Mouse (Mus musculus) forebrain, embryonic 12.5 days (tissue): ENCODE measurements around the gene Ints13. TPM values are rescaled to one million over a fixed set of nuclear protein-coding genes. Genes with fewer than 3 reads are reported as not detected.

Experiments used
- ATAC-seq: fragments of 200-750 bp; cut with Nextera tagmentation; 2 replicates; pipeline ENCODE4 v1.8.0; 2017; ENCODE audit warnings: moderate TSS enrichment; ENCODE audit not compliant: low FRiP score
- H3K27ac ChIP-seq: fragments of 300-500 bp; sonication (generic); 2 replicates; pipeline ENCODE4 v1.5.1; 2016; ENCODE audit warnings: mild to moderate bottlenecking
- H3K27me3 ChIP-seq: fragments of 300-500 bp; sonication (generic); 2 replicates; pipeline ENCODE4 v1.6.1; 2016; ENCODE audit warnings: mild to moderate bottlenecking
- H3K36me3 ChIP-seq: fragments of 300-500 bp; sonication (generic); replicated peaks from 2 replicates; pipeline ENCODE4 v1.6.1; 2016; ENCODE audit warnings: mild to moderate bottlenecking
- H3K4me1 ChIP-seq: fragments of 300-500 bp; sonication (generic); 2 replicates; pipeline ENCODE4 v1.6.1; 2016
- H3K4me2 ChIP-seq: fragments of 300-500 bp; sonication (generic); 2 replicates; pipeline ENCODE4 v1.6.1; 2016; ENCODE audit warnings: mild to moderate bottlenecking, moderate library complexity
- H3K4me3 ChIP-seq: fragments of 300-500 bp; sonication (generic); replicated peaks from 2 replicates; pipeline ENCODE4 v1.5.1; 2016; ENCODE audit warnings: mild to moderate bottlenecking
- H3K9ac ChIP-seq: fragments of 300-500 bp; sonication (generic); 2 replicates; pipeline ENCODE4 v1.6.1; 2016; ENCODE audit warnings: mild to moderate bottlenecking
- H3K9me3 ChIP-seq: fragments of 300-500 bp; sonication (generic); 2 replicates; pipeline ENCODE4 v1.6.1; 2016
- WGBS: fragments of 180-500 bp; shearing (Covaris S2); methylation state at CpG from one replicate; pipeline ENCODE4 v1.1.7; 2016; 5-methylcytosine and 5-hydroxymethylcytosine counted together
- polyA plus RNA-seq: library from polyadenylated mRNA; unstranded; fragments of >200 nt; fragmentation: Nextera tagmentation; extraction: Ambion mirVana; gene quantifications from 2 replicates; pipeline ENCODE4 v1.2.1, GENCODE M21; 2016

The Ints13 gene
- polyA plus RNA-seq = 96.2 and 96.4 TPM in 2 replicates

GRCm38 (mm10) chr6:146577310-146578109 lies at the start of gene Ints13:
TSS of gene Ints13 (minus strand) at chr6:146577835.
- peak; percentile 96 for ATAC-seq
- Histone ChIP-seq H3K4me3 (peak within 1 kb of the TSS; percentile 93), H3K27ac (peak within 1 kb of the TSS; percentile 96), H3K4me2 (peak within 1 kb of the TSS; percentile 79), H3K27me3 (no peaks in the 10 kb centered on the region), H3K9ac (peak within 1 kb of the TSS; percentile 88), H3K4me1 (peaks cover 31% of the 10 kb centered on the region), H3K36me3 (no peaks in the 10 kb centered on the region), H3K9me3 (no peaks in the 10 kb centered on the region)
- under 1% methylated on average over 74 of the region's 77 CpGs for WGBS

DNA sequence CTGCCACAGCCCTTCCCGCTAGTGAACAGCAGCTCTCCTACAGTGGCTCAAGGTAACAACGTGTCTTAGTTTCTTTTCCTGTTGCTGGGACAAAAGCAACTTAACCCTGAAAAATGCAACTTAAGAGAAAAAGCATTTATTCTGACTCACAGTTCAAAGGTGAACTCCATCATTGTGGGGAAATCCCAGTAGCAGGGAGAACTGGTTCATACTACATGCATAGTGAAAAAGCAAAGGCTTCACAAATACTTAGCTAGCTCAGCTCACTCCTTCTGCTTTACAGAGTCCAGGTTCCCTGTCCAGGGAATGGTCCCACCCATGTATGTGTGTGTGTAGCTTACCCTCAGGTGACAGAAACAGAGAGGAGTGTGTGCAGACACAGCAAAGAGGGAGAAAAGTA lies 39.0 kb upstream of the Ints13 start:
- Histone ChIP-seq H3K4me3 (no peak overlapping the region), H3K36me3 (peaks cover 54% of the 10 kb centered on the region), H3K27ac (no peak overlapping the region), H3K4me2 (no peak overlapping the region), H3K4me1 (no peaks in the 10 kb centered on the region), H3K9me3 (no peaks in the 10 kb centered on the region), H3K9ac (no peak overlapping the region), H3K27me3 (no peaks in the 10 kb centered on the region)
- no peak for ATAC-seq
- 91% methylated on average over 2 of the region's 2 CpGs for WGBS

GRCm38 (mm10) chr6:146615891-146616290 lies 38.3 kb upstream of the Ints13 start:
- no peak overlapping the region for H3K27ac ChIP-seq
- H3K9ac ChIP-seq = no peak overlapping the region
- H3K9me3 ChIP-seq = no peaks in the 10 kb centered on the region
- H3K4me1 ChIP-seq = no peaks in the 10 kb centered on the region
- no peaks in the 10 kb centered on the region for H3K27me3 ChIP-seq
- WGBS = 94% methylated on average over 8 of the region's 8 CpGs
- H3K4me2 ChIP-seq = no peak overlapping the region
- no peak overlapping the region for H3K4me3 ChIP-seq
- peaks cover 56% of the 10 kb centered on the region for H3K36me3 ChIP-seq
- no peak for ATAC-seq

- WGBS = 94% methylated on average over 5 of the region's 5 CpGs
- no peak overlapping the region for H3K4me3 ChIP-seq
- no peak for ATAC-seq
- H3K4me2 ChIP-seq = no peak overlapping the region
- H3K27ac ChIP-seq = no peak overlapping the region
- H3K4me1 ChIP-seq = no peaks in the 10 kb centered on the region
- no peaks in the 10 kb centered on the region for H3K27me3 ChIP-seq
- H3K36me3 ChIP-seq = peaks cover 67% of the 10 kb centered on the region
- H3K9ac ChIP-seq = no peak overlapping the region
- H3K9me3 ChIP-seq = no peaks in the 10 kb centered on the region
Observed at GRCm38 (mm10) chr6:146614541-146614940, 36.9 kb upstream of the Ints13 start.

DNA sequence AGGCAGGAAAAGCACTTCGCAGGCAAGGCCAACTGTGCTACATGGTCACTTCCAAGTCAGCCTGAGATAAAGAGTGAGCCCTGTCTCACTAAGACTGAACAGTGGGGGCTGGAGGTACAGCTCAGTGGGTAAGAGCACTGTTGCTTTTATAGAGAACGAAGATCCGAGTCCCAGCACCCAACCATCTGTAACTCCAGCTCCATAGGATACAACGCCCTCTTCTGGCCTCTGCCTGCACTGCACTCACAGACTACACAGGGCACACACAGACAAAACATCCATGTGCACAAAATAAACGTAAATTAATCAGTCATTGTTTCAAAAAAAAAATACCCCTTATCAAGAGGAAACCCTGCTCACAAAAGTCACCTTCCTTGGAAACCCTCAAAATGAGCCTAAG lies 36.3 kb upstream of the Ints13 start:
- 88% methylated on average over 5 of the region's 5 CpGs for WGBS
- ATAC-seq = no peak
- no peak overlapping the region for H3K4me3 ChIP-seq
- H3K4me2 ChIP-seq = no peak overlapping the region
- no peaks in the 10 kb centered on the region for H3K27me3 ChIP-seq
- H3K9me3 ChIP-seq = no peaks in the 10 kb centered on the region
- H3K9ac ChIP-seq = no peak overlapping the region
- no peaks in the 10 kb centered on the region for H3K4me1 ChIP-seq
- peaks cover 69% of the 10 kb centered on the region for H3K36me3 ChIP-seq
- no peak overlapping the region for H3K27ac ChIP-seq

DNA sequence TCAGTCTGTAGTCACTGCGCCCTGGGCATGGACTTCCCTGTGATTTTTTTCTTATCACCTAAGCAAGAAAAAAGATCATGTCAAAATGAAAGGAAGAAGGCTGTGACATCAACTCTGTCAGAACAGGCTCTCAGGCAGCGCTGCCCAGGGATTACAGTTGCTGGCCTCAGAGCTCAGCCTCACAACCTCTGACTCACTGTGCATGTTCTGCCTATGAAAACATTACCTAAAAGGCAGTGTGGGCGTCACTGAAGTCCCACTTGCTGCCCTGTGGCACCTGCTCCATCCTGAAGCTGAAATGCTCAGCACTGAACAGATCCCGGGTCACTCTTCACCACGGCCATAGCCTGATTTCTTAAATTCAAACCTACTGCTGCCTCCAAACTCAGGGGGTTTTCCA lies 35.1 kb upstream of the Ints13 start:
- Histone ChIP-seq H3K4me2 (no peak overlapping the region), H3K27me3 (no peaks in the 10 kb centered on the region), H3K9ac (no peak overlapping the region), H3K4me1 (no peaks in the 10 kb centered on the region), H3K4me3 (no peak overlapping the region), H3K27ac (no peak overlapping the region), H3K9me3 (no peaks in the 10 kb centered on the region), H3K36me3 (peaks cover 62% of the 10 kb centered on the region)
- 90% methylated on average over 5 of the region's 5 CpGs for WGBS
- no peak for ATAC-seq

GRCm38 (mm10) chr6:146611897-146612296 lies 34.3 kb upstream of the Ints13 start:
- no peak overlapping the region for H3K4me2 ChIP-seq

GRCm38 (mm10) chr6:146611385-146611784 lies 33.8 kb upstream of the Ints13 start:
- 90% methylated on average over 6 of the region's 6 CpGs for WGBS
- Histone ChIP-seq H3K4me3 (no peak overlapping the region), H3K27me3 (no peaks in the 10 kb centered on the region), H3K36me3 (peaks cover 61% of the 10 kb centered on the region), H3K9ac (no peak overlapping the region), H3K27ac (no peak overlapping the region), H3K4me2 (no peak overlapping the region), H3K4me1 (no peaks in the 10 kb centered on the region), H3K9me3 (no peaks in the 10 kb centered on the region)
- ATAC-seq = no peak

More at GRCm38 (mm10) chr6:146611897-146612296, 34.3 kb upstream of the Ints13 start:
- Histone ChIP-seq H3K9me3 (no peaks in the 10 kb centered on the region), H3K4me1 (no peaks in the 10 kb centered on the region), H3K4me3 (no peak overlapping the region), H3K9ac (no peak overlapping the region), H3K27ac (no peak overlapping the region), H3K27me3 (no peaks in the 10 kb centered on the region), H3K36me3 (peaks cover 61% of the 10 kb centered on the region)
- no peak for ATAC-seq
- 90% methylated on average over 7 of the region's 7 CpGs for WGBS

DNA sequence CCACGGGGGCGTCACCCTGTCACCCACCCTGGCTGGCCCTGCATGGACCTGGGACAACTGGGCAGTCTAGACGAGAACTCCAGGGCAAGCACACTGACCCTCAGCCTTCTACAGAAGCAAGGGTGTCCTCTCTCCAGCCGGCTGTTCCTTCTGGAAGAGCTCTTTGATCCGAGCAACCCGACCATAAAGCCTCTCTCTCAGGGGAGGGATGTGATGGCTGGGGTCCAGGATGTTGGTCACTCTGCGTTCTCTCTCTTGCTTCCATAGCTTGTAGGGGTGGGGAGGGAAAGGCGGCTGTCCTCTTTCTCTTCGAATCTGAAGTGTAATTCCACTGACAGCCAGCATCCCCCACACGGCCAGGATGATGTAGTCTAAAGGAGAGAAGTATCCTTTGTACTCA lies 26.0 kb upstream of the Ints13 start:
- Histone ChIP-seq H3K9ac (no peak overlapping the region), H3K27me3 (no peaks in the 10 kb centered on the region), H3K36me3 (peaks cover 74% of the 10 kb centered on the region), H3K9me3 (no peaks in the 10 kb centered on the region), H3K4me2 (no peak overlapping the region), H3K27ac (no peak overlapping the region), H3K4me1 (no peaks in the 10 kb centered on the region), H3K4me3 (no peak overlapping the region)
- whole genome bisulfite sequencing = 88% methylated on average over 10 of the region's 10 CpGs
- no peak for ATAC-seq

GRCm38 (mm10) chr6:146602601-146603000 lies 25.0 kb upstream of the Ints13 start:
- Histone ChIP-seq H3K27me3 (no peaks in the 10 kb centered on the region), H3K4me3 (no peak overlapping the region), H3K4me1 (no peaks in the 10 kb centered on the region), H3K4me2 (no peak overlapping the region), H3K36me3 (peaks cover 78% of the 10 kb centered on the region), H3K9me3 (no peaks in the 10 kb centered on the region), H3K27ac (no peak overlapping the region), H3K9ac (no peak overlapping the region)
- ATAC-seq = no peak
- WGBS = 91% methylated on average over 4 of the region's 4 CpGs

DNA sequence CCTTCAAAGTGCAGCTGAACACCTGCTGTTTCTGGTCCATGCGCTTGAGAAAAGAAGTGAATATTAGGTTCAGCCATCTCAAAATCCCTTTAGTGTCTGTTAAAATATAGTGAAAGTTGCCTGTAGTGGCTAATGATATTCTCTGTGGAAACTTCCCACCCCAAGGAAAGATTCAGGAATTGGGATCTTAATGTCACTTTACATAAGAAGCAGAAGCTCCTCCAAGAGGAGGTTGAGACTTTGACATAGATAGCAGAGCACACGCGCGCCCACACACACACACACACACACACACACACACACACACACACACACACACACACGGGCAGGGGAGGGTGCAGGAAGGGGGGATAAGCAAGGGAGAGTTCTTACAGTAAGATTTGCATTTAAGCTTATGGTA lies 7.5 kb upstream of the Ints13 start:
- Histone ChIP-seq H3K4me3 (no peak overlapping the region), H3K4me2 (no peak overlapping the region), H3K36me3 (peaks cover 40% of the 10 kb centered on the region), H3K27ac (no peak overlapping the region), H3K4me1 (no peaks in the 10 kb centered on the region), H3K9ac (no peak overlapping the region), H3K9me3 (no peaks in the 10 kb centered on the region), H3K27me3 (no peaks in the 10 kb centered on the region)
- ATAC-seq = no peak
- 88% methylated on average over 5 of the region's 5 CpGs for WGBS

GRCm38 (mm10) chr6:146583366-146584046 lies 5.9 kb upstream of the Ints13 start:
- Histone ChIP-seq H3K27ac (no peak overlapping the region), H3K9ac (no peak overlapping the region), H3K27me3 (no peaks in the 10 kb centered on the region), H3K36me3 (peaks cover 24% of the 10 kb centered on the region), H3K4me3 (no peak overlapping the region), H3K4me1 (peaks cover 10% of the 10 kb centered on the region), H3K4me2 (no peak overlapping the region), H3K9me3 (no peaks in the 10 kb centered on the region)
- 85% methylated on average over 2 of the region's 2 CpGs for WGBS
- no peak for ATAC-seq
